Mouse (Mus musculus) megakaryocyte-erythroid progenitor cell, adult 5-6 weeks (primary cell): ENCODE data around the gene Ptpn12. TPM values are rescaled to one million over a fixed set of nuclear protein-coding genes. Genes with fewer than 3 reads are reported as not detected.
A peak's percentile ranks its signal among the peaks of the same experiment; 100 is the strongest.

ENCODE experiments used
- ATAC-seq: replicated peaks from 2 replicates; pipeline ENCODE4 v1.8.0; 2016; ENCODE audit warnings: mild to moderate bottlenecking, inconsistent platforms; ENCODE audit not compliant: severe bottlenecking, poor library complexity, low FRiP score, low TSS enrichment
- total RNA-seq, 2 experiments: library from RNA; stranded (forward) in 1 of 2; stranded (reverse) in 1 of 2; fragments of 200-1000, 215-1000 nt in 1 of 2; fragments of >200 nt in 1 of 2; fragmentation: Nextera tagmentation in 1 of 2; gene quantifications; 2 replicates each; pipeline ENCODE4 v1.2.3; 2014 to 2017

The Ptpn12 gene
- total RNA-seq (2014; fragmentation: Nextera tagmentation) (61.3 and 82.5 TPM in 2 replicates), total RNA-seq (2017) (35.8 and 52.0 TPM in 2 replicates)

GRCm38 (mm10) chr5:21055820-21056531 is at the start of gene Ptpn12:
TSS of gene Ptpn12 (minus strand) at chr5:21055911.
- peak; percentile 89 for ATAC-seq

GRCm38 (mm10) chr5:21091179-21091578 is 35.5 kb upstream of the Ptpn12 start:
- ATAC-seq, result no peak; the same call in 1 of the 2 replicates

- ATAC-seq, result no peak
Observed at GRCm38 (mm10) chr5:21057217-21057616, 1.5 kb upstream of the Ptpn12 start.

- ATAC-seq, result no peak
Observed at GRCm38 (mm10) chr5:21056595-21056994, 884 bp upstream of the Ptpn12 start.

- ATAC-seq, result no peak
Observed at GRCm38 (mm10) chr5:21055071-21055819, 466 bp downstream of the Ptpn12 start.

- ATAC-seq, result peak; percentile 39
Observed at GRCm38 (mm10) chr5:21054472-21055070, 1.1 kb downstream of the Ptpn12 start.

GRCm38 (mm10) chr5:21053571-21054307 is 2.0 kb downstream of the Ptpn12 start:
- ATAC-seq, result no peak

- no peak for ATAC-seq
Observed at GRCm38 (mm10) chr5:21052521-21052920, 3.2 kb downstream of the Ptpn12 start.

- ATAC-seq, result peak; percentile 41
Observed at GRCm38 (mm10) chr5:21050770-21051122, 5.0 kb downstream of the Ptpn12 start.

GRCm38 (mm10) chr5:21050061-21050769 is 5.5 kb downstream of the Ptpn12 start:
- peak; percentile 16 for ATAC-seq

- ATAC-seq, result no peak
Observed at GRCm38 (mm10) chr5:21049006-21049405, 6.7 kb downstream of the Ptpn12 start.

GRCm38 (mm10) chr5:21047114-21047513 is 8.6 kb downstream of the Ptpn12 start:
- ATAC-seq, result no peak

GRCm38 (mm10) chr5:21046150-21047048 is 9.3 kb downstream of the Ptpn12 start:
- peak; percentile 24 for ATAC-seq

- ATAC-seq, result no peak
Observed at GRCm38 (mm10) chr5:21045462-21045861, 10.2 kb downstream of the Ptpn12 start.

GRCm38 (mm10) chr5:21038100-21038499 is 17.6 kb downstream of the Ptpn12 start:
- no peak for ATAC-seq

- no peak for ATAC-seq
Observed at GRCm38 (mm10) chr5:21035689-21036480, 19.8 kb downstream of the Ptpn12 start.

- no peak for ATAC-seq
Observed at GRCm38 (mm10) chr5:21034388-21034966, 21.2 kb downstream of the Ptpn12 start.
